Mouse (Mus musculus) heart, embryonic 15.5 days (tissue): Measurements from ENCODE around the gene Gm2016. TPM values are rescaled to one million over a fixed set of nuclear protein-coding genes. Genes with fewer than 3 reads are reported as not detected.
"Not testable (repeated sequence)": the region's sequence is repeated elsewhere in the genome, so short reads cannot be mapped to it uniquely, and the experiment has no call there.

ENCODE experiments used
- ATAC-seq: fragments of 200-750 bp; cut with Nextera tagmentation; replicated peaks from 2 replicates; pipeline ENCODE4 v1.8.0; 2017; ENCODE audit warnings: low read depth, moderate TSS enrichment; ENCODE audit not compliant: insufficient number of reproducible peaks, insufficient read depth, low FRiP score
- H3K27ac ChIP-seq: fragments of 300-500 bp; sonication (generic); 2 replicates; pipeline ENCODE4 v1.5.1; 2015; ENCODE audit warnings: mild to moderate bottlenecking, inconsistent platforms
- H3K27me3 ChIP-seq: fragments of 300-500 bp; sonication (generic); 2 replicates; pipeline ENCODE4 v1.6.1; 2015; ENCODE audit warnings: inconsistent platforms
- H3K36me3 ChIP-seq: fragments of 300-500 bp; sonication (generic); 2 replicates; pipeline ENCODE4 v1.6.1; 2015; ENCODE audit warnings: mild to moderate bottlenecking, inconsistent platforms
- H3K4me1 ChIP-seq: fragments of 300-500 bp; sonication (generic); replicated peaks from 2 replicates; pipeline ENCODE4 v1.6.1; 2015; ENCODE audit warnings: inconsistent platforms
- H3K4me2 ChIP-seq: fragments of 300-500 bp; sonication (generic); 2 replicates; pipeline ENCODE4 v1.6.1; 2015; ENCODE audit warnings: inconsistent platforms, mild to moderate bottlenecking, moderate library complexity
- H3K4me3 ChIP-seq: fragments of 300-500 bp; sonication (generic); 2 replicates; pipeline ENCODE4 v1.5.1; 2015; ENCODE audit warnings: mild to moderate bottlenecking, inconsistent platforms
- H3K9ac ChIP-seq: fragments of 300-500 bp; sonication (generic); 2 replicates; pipeline ENCODE4 v1.6.1; 2015; ENCODE audit warnings: mild to moderate bottlenecking, inconsistent platforms
- H3K9me3 ChIP-seq: fragments of 300-500 bp; sonication (generic); replicated peaks from 2 replicates; pipeline ENCODE4 v1.6.1; 2016; ENCODE audit warnings: inconsistent platforms
- WGBS: fragments of 180-500 bp; shearing (Covaris S2); methylation state at CpG from one replicate; pipeline ENCODE4 v1.1.7; 2015; ENCODE audit warnings: mixed read lengths; 5-methylcytosine and 5-hydroxymethylcytosine counted together
- polyA plus RNA-seq: library from polyadenylated mRNA; unstranded; fragments of >200 nt; fragmentation: Nextera tagmentation; extraction: Ambion mirVana; gene quantifications from 2 replicates; pipeline ENCODE4 v1.2.1, GENCODE M21; 2015

Gene Gm2016
- not detected in 2 replicates for polyA plus RNA-seq

- not testable (repeated sequence) for H3K9me3 ChIP-seq
- 76% methylated on average over 5 of the region's 5 CpGs for WGBS
These were observed at the start of gene Gm2016 for GRCm38 (mm10) chr12:87873772-87874171. TSS of gene Gm2016 (plus strand) at chr12:87874072.

GRCm38 (mm10) chr12:87842239-87842638, 31.6 kb upstream of the Gm2016 start, which contains the start of gene Gm2001:
TSS of gene Gm2001 (minus strand) at chr12:87842339.
- H3K4me1 ChIP-seq, H3K4me3 ChIP-seq, H3K36me3 ChIP-seq, H3K9ac ChIP-seq, H3K9me3 ChIP-seq, ATAC-seq, H3K27ac ChIP-seq, H3K27me3 ChIP-seq, H3K4me2 ChIP-seq: not testable (repeated sequence)
- WGBS, result 71% methylated on average over 2 of the region's 2 CpGs

More at GRCm38 (mm10) chr12:87873772-87874171, at the start of gene Gm2016:
- not testable (repeated sequence) for ATAC-seq, H3K4me2 ChIP-seq, H3K4me1 ChIP-seq, H3K27me3 ChIP-seq, H3K36me3 ChIP-seq, H3K9ac ChIP-seq, H3K4me3 ChIP-seq, H3K27ac ChIP-seq

GRCm38 (mm10) chr12:87850657-87851056, 23.2 kb upstream of the Gm2016 start:
- not testable (repeated sequence) for H3K27ac ChIP-seq, ATAC-seq, H3K27me3 ChIP-seq, H3K36me3 ChIP-seq, H3K4me2 ChIP-seq, H3K4me1 ChIP-seq, H3K9ac ChIP-seq, H3K9me3 ChIP-seq, H3K4me3 ChIP-seq
- no CpG with 5 or more reads among the region's 2 CpGs for WGBS

- H3K36me3 ChIP-seq, H3K4me3 ChIP-seq, H3K4me2 ChIP-seq, H3K9me3 ChIP-seq, ATAC-seq, H3K27ac ChIP-seq, H3K27me3 ChIP-seq, H3K4me1 ChIP-seq, H3K9ac ChIP-seq: not testable (repeated sequence)
- 55% methylated on average over 1 of the region's 1 CpGs for WGBS
These were observed 17.8 kb upstream of the Gm2016 start for GRCm38 (mm10) chr12:87856067-87856466.

- ATAC-seq, H3K36me3 ChIP-seq, H3K4me2 ChIP-seq, H3K4me1 ChIP-seq, H3K27ac ChIP-seq, H3K27me3 ChIP-seq, H3K9ac ChIP-seq, H3K9me3 ChIP-seq, H3K4me3 ChIP-seq: not testable (repeated sequence)
- WGBS, result 76% methylated on average over 23 of the region's 23 CpGs
These were observed 11.9 kb upstream of the Gm2016 start for GRCm38 (mm10) chr12:87861740-87862692.

- not testable (repeated sequence) for ATAC-seq, H3K4me3 ChIP-seq, H3K27ac ChIP-seq, H3K36me3 ChIP-seq, H3K4me2 ChIP-seq, H3K9ac ChIP-seq, H3K4me1 ChIP-seq, H3K27me3 ChIP-seq, H3K9me3 ChIP-seq
- WGBS, result 89% methylated on average over 9 of the region's 11 CpGs
These were observed 10.2 kb upstream of the Gm2016 start for GRCm38 (mm10) chr12:87863638-87864037.

GRCm38 (mm10) chr12:87864048-87864447, 9.8 kb upstream of the Gm2016 start:
- ATAC-seq, H3K4me1 ChIP-seq, H3K4me3 ChIP-seq, H3K9ac ChIP-seq, H3K27me3 ChIP-seq, H3K27ac ChIP-seq, H3K9me3 ChIP-seq, H3K36me3 ChIP-seq, H3K4me2 ChIP-seq: not testable (repeated sequence)
- 73% methylated on average over 2 of the region's 2 CpGs for WGBS

- WGBS, result 69% methylated on average over 1 of the region's 1 CpGs
These were observed 21.2 kb downstream of the Gm2016 start, which contains the start of gene Gm2022 for GRCm38 (mm10) chr12:87895070-87895469. TSS of gene Gm2022 (plus strand) at chr12:87895370.

GRCm38 (mm10) chr12:87919721-87920120, 45.8 kb downstream of the Gm2016 start, which contains the start of gene Gm2035:
TSS of gene Gm2035 (minus strand) at chr12:87919857.
- ATAC-seq, H3K36me3 ChIP-seq, H3K4me2 ChIP-seq, H3K9me3 ChIP-seq, H3K27ac ChIP-seq, H3K4me3 ChIP-seq, H3K9ac ChIP-seq, H3K4me1 ChIP-seq, H3K27me3 ChIP-seq: not testable (repeated sequence)
- WGBS, result 66% methylated on average over 2 of the region's 2 CpGs

More at GRCm38 (mm10) chr12:87895070-87895469, 21.2 kb downstream of the Gm2016 start, which contains the start of gene Gm2022:
- H3K9ac ChIP-seq, H3K36me3 ChIP-seq, H3K4me3 ChIP-seq, H3K9me3 ChIP-seq, ATAC-seq, H3K27ac ChIP-seq, H3K27me3 ChIP-seq, H3K4me1 ChIP-seq, H3K4me2 ChIP-seq: not testable (repeated sequence)
